Mouse (Mus musculus) bone marrow macrophage, adult 2 months (primary cell): ENCODE results near the gene Synrg.

Experiments used
- CTCF ChIP-seq: IDR thresholded peaks from 2 replicates; pipeline ENCODE4 v1.5.1; 2012; ENCODE audit warnings: low read depth, mild to moderate bottlenecking, low read length, moderate library complexity
- POLR2A ChIP-seq: IDR thresholded peaks from 2 replicates; pipeline ENCODE4 v1.6.1; 2012; ENCODE audit warnings: mild to moderate bottlenecking, low read depth, low read length, borderline replicate concordance

DNA sequence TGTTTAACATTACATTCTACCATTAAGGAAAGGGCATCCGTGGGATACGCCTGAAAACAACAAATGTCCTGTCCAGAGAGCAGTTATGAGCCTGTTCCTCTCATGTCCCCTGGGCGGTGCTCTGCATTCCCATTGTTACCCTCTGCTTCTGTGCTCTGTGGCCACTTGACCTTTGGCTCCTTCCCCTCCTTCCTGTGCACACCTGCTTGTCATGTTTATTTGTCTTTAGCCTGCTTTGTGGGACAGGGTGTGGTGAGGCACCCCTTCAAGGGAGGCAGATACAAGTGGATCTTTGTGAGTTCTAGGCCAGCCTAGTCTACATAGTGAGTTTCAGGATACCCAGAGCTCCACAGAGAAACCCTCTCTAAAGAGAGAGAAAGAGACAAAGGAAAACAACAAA, 30.3 kb downstream of the Synrg start:
- no peak for TF ChIP-seq CTCF
- TF ChIP-seq POLR2A = no peak
